Mouse (Mus musculus) hindbrain, embryonic 12.5 days (tissue): ENCODE data around the gene Dnajc27. TPM values are rescaled to one million over a fixed set of nuclear protein-coding genes. Genes with fewer than 3 reads are reported as not detected.

Source experiments
- polyA plus RNA-seq: library from polyadenylated mRNA; unstranded; fragments of >200 nt; fragmentation: Nextera tagmentation; extraction: Ambion mirVana; gene quantifications from 2 replicates; pipeline ENCODE4 v1.2.1, GENCODE M21; 2016

The Dnajc27 gene
- polyA plus RNA-seq, 1 experiment from 2014 or later = 13.9 TPM

Other genes starting within 250 kb of the Dnajc27 start
- 5.1 and 6.4 TPM in 2 replicates for gene Pomc, start 127.6 kb upstream of the Dnajc27 start, polyA plus RNA-seq
- gene Efr3b, start 43.7 kb upstream of the Dnajc27 start, polyA plus RNA-seq = 33.1 and 36.8 TPM in 2 replicates
- 10.2 and 11.0 TPM in 2 replicates for gene Adcy3, start 50.5 kb downstream of the Dnajc27 start, polyA plus RNA-seq
- 4.7 and 6.2 TPM in 2 replicates for gene Ptrhd1, start 151.4 kb downstream of the Dnajc27 start, polyA plus RNA-seq
- gene Cenpo, start 151.7 kb downstream of the Dnajc27 start, polyA plus RNA-seq = 14.8 and 15.3 TPM in 2 replicates